Mouse (Mus musculus) forebrain, embryonic 14.5 days (tissue): ENCODE measurements around the gene Fam8a1. TPM values are rescaled to one million over a fixed set of nuclear protein-coding genes. Genes with fewer than 3 reads are reported as not detected.

Experiments
- ATAC-seq: fragments of 200-750 bp; cut with Nextera tagmentation; 2 replicates; pipeline ENCODE4 v1.8.0; 2017; ENCODE audit warnings: mild to moderate bottlenecking, moderate library complexity
- DNase-seq: peaks from one replicate; pipeline ENCODE4 v3.0.0-alpha.2; 2015; ENCODE audit warnings: low spot score
- H3K27ac ChIP-seq: fragments of 300-500 bp; sonication (generic); 2 replicates; pipeline ENCODE4 v1.5.1; 2014; ENCODE audit warnings: low read depth, mild to moderate bottlenecking, control low read depth, low read length, moderate library complexity
- H3K27me3 ChIP-seq: fragments of 300-500 bp; sonication (generic); replicated peaks from 2 replicates; pipeline ENCODE4 v1.6.1; 2014; ENCODE audit warnings: low read length, control low read depth, mixed read lengths; ENCODE audit not compliant: control insufficient read depth, insufficient read depth
- H3K36me3 ChIP-seq: fragments of 300-500 bp; sonication (generic); 2 replicates; pipeline ENCODE4 v1.6.1; 2014; ENCODE audit warnings: low read length, control low read depth; ENCODE audit not compliant: control insufficient read depth, insufficient read depth
- H3K4me1 ChIP-seq: fragments of 300-500 bp; sonication (generic); 2 replicates; pipeline ENCODE4 v1.6.1; 2014; ENCODE audit warnings: antibody characterized with exemption, low read length, control low read depth; ENCODE audit not compliant: control insufficient read depth, insufficient read depth
- H3K4me2 ChIP-seq: fragments of 300-500 bp; sonication (generic); 2 replicates; pipeline ENCODE4 v1.6.1; 2014; ENCODE audit warnings: mild to moderate bottlenecking, control low read depth, low read length
- H3K4me3 ChIP-seq: fragments of 300-500 bp; sonication (generic); 2 replicates; pipeline ENCODE4 v1.5.1; 2014; ENCODE audit warnings: low read depth, low read length, control low read depth
- H3K9ac ChIP-seq: fragments of 300-500 bp; sonication (generic); 2 replicates; pipeline ENCODE4 v1.6.1; 2014; ENCODE audit warnings: mild to moderate bottlenecking, low read length, control low read depth, moderate library complexity
- H3K9me3 ChIP-seq: fragments of 300-500 bp; sonication (generic); replicated peaks from 2 replicates; pipeline ENCODE4 v1.6.1; 2016; ENCODE audit warnings: low read length, control low read depth, mixed read lengths; ENCODE audit not compliant: control insufficient read depth
- WGBS: fragments of 180-500 bp; shearing (Covaris S2); extraction: QIAGEN DNeasy Blood & Tissue Kit; methylation state at CpG from one replicate; pipeline ENCODE4 v1.1.7; 2014; 5-methylcytosine and 5-hydroxymethylcytosine counted together
- polyA plus RNA-seq: library from polyadenylated mRNA; unstranded; fragments of >200 nt; fragmentation: Nextera tagmentation; extraction: Ambion mirVana; gene quantifications from 2 replicates; pipeline ENCODE4 v1.2.1, GENCODE M21; 2014

Fam8a1 gene
- polyA plus RNA-seq, 1 experiment from 2014 or later = 14.9 TPM

DNA sequence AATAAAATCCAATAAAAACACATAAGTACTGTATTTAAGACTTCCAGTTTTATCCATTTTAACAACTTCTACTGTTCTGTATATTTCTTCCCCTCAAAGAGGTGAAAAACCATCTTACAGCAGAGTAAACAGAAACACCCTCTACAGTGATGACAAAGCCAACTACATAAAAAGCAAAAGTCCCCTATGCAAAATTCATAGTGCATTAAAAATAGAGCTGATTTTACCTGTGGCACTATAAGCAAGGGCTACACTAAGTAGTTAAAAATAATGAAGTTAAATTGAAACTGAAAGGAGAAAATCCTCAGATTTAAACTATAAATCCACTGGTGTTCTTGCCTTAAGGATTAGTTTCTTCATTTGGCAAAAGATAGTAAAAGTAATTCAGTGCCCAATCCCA, 51.7 kb downstream of the Fam8a1 start:
- Histone ChIP-seq H3K9ac (no peak overlapping the region), H3K4me2 (no peak overlapping the region), H3K27me3 (no peaks in the 10 kb centered on the region), H3K27ac (no peak overlapping the region), H3K4me3 (no peak overlapping the region), H3K36me3 (peaks cover 10% of the 10 kb centered on the region), H3K9me3 (no peaks in the 10 kb centered on the region), H3K4me1 (peaks cover 15% of the 10 kb centered on the region)
- ATAC-seq = no peak
- DNase-seq = no peak

- Histone ChIP-seq H3K9me3 (no peaks in the 10 kb centered on the region), H3K4me1 (peaks cover 18% of the 10 kb centered on the region), H3K27ac (no peak overlapping the region), H3K4me2 (no peak overlapping the region; the same call in 1 of the 2 replicates), H3K4me3 (no peak overlapping the region), H3K36me3 (no peaks in the 10 kb centered on the region), H3K27me3 (no peaks in the 10 kb centered on the region), H3K9ac (no peak overlapping the region)
- DNase-seq (peak; percentile 22), ATAC-seq (no peak)
These were observed 55.0 kb downstream of the Fam8a1 start for GRCm38 (mm10) chr13:46724371-46724770.

DNA sequence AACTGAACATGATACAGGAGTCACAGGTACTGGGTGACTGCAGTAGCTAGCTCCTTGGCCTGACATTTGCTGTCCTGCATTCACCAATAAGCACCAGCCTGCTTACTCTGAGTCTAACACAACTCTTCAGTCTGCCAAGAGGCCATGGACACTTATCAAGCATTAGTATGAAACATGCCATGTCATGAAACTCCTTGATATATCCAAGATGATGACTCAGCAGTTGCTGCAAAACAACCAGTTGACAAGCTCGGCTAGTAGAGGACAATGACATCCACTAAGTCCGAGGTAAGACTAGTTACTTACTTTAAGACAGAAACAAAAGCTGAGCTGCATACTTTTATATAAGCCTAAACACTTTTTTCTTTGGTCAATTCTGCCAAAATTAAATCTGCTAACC, 55.9 kb downstream of the Fam8a1 start:
- Histone ChIP-seq H3K4me3 (no peak overlapping the region), H3K27ac (no peak overlapping the region), H3K27me3 (no peaks in the 10 kb centered on the region), H3K36me3 (no peaks in the 10 kb centered on the region), H3K4me1 (peaks cover 18% of the 10 kb centered on the region), H3K9ac (no peak overlapping the region), H3K4me2 (peak overlapping the region; percentile 76), H3K9me3 (no peaks in the 10 kb centered on the region)
- 18% methylated on average over 2 of the region's 2 CpGs for WGBS
- DNase-seq = no peak
- no peak for ATAC-seq

DNA sequence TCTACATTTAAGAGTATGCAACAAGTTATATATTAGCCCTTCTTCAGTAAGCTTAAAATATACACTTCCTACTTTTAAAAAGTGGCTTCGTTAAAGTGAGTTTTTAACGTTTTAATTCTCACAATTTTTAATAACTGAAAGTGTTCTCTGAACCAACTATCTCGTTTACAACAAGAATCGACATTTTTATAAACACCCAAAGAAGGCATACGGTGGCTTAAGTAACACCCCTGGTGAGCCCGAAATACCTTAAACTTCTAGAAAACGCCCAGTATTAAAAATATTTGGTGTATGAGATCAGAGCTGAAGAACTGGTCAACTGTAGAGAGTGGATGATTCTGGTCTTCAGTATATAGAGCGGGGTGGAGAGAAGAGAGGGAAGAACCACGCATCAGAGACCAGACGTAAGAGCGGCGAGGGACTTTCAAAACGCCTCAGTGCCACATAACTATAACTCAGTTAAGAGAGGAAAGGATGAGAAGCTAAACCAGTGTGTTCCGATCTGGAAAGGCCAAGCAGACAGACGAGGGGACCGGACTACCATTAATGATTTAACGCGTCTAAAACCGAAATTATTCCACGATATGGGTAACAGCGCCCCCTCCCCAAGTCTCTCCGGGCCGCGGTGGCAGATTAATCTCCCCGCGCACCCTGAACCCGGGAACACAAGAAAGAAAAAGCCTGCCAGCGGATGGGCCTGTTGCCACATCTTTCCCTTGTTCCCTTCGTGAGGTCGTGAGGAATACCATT, 57.1 kb downstream of the Fam8a1 start:
- peak overlapping the region; percentile 76 for H3K4me2 ChIP-seq
- peaks cover 18% of the 10 kb centered on the region for H3K4me1 ChIP-seq
- no peaks in the 10 kb centered on the region for H3K9me3 ChIP-seq
- under 1% methylated on average over 30 of the region's 30 CpGs for WGBS
- peak overlapping the region; percentile 93 for H3K9ac ChIP-seq
- H3K4me3 ChIP-seq = peak overlapping the region; percentile 100
- peak overlapping the region; percentile 94 for H3K27ac ChIP-seq
- no peaks in the 10 kb centered on the region for H3K36me3 ChIP-seq
- no peak for DNase-seq
- no peak for ATAC-seq
- no peaks in the 10 kb centered on the region for H3K27me3 ChIP-seq

- ATAC-seq (peak; percentile 89), DNase-seq (peak; percentile 65)
- peak overlapping the region; percentile 94 for H3K27ac ChIP-seq
- peak overlapping the region; percentile 93 for H3K9ac ChIP-seq
- H3K4me2 ChIP-seq = peak overlapping the region; percentile 76
- WGBS = under 1% methylated on average over 83 of the region's 85 CpGs
- H3K4me3 ChIP-seq = peak overlapping the region; percentile 100
- H3K4me1 ChIP-seq = peaks cover 18% of the 10 kb centered on the region
- H3K9me3 ChIP-seq = no peaks in the 10 kb centered on the region
- H3K27me3 ChIP-seq = no peaks in the 10 kb centered on the region
- H3K36me3 ChIP-seq = no peaks in the 10 kb centered on the region
These were observed 57.9 kb downstream of the Fam8a1 start for GRCm38 (mm10) chr13:46727038-46727836.

Other genes starting within 250 kb of the Fam8a1 start
- 15.1 and 15.2 TPM in 2 replicates for gene Cap2, start 167.7 kb upstream of the Fam8a1 start, polyA plus RNA-seq
- 25.6 and 27.3 TPM in 2 replicates for gene Nup153, start 58.4 kb downstream of the Fam8a1 start, polyA plus RNA-seq